Comparison of ENCODE assay signal across 13 mouse cellular contexts in genomic region chr17:36082519-36083232, GRCm38 (mm10). TPM values are rescaled to one million over a fixed set of nuclear protein-coding genes. Genes with fewer than 3 reads are reported as not detected.
DNase-seq lines count a peak whose midpoint lies in the region; ATAC-seq and TF ChIP-seq lines count a peak whose summit lies in the region.
"Not testable (repeated sequence)": the region's sequence is repeated elsewhere in the genome, so short reads cannot be mapped to it uniquely, and the experiment has no call there.
"Had no signal": no experiment of that assay in that cellular context is flagged by ENCODE, and none has a peak within 500 bp of the region (broad histone marks: within the 10 kb centered on the region; RNA-seq: fewer than 3 reads in every experiment).

No protein-coding gene starts in this region.

- not testable (repeated sequence) for DNase-seq in embryonic facial prominence, embryonic 11.5 days (ENCODE audit: low spot score); heart, postnatal 0 days (ENCODE audit: low spot score); lung, embryonic 14.5 days

- not testable (repeated sequence) for TF ChIP-seq EP300 in heart, postnatal 0 days (IDR thresholded peaks at IDR 0.05; ENCODE audit: low read depth)

- H3K36me3 ChIP-seq in embryonic facial prominence, embryonic 11.5 days (replicated peaks; ENCODE audit: control insufficient read depth, insufficient read depth, low read depth, low read length); forebrain, embryonic 16.5 days (ENCODE audit: control insufficient read depth, insufficient read depth); heart, postnatal 0 days (replicated peaks; ENCODE audit: control insufficient read depth, insufficient read depth, low read length); intestine, embryonic 15.5 days; limb, embryonic 12.5 days; lung, embryonic 14.5 days (ENCODE audit: insufficient read depth); myocyte (ENCODE audit: control insufficient read depth, insufficient read depth); stomach, embryonic 16.5 days (ENCODE audit: control insufficient read depth, insufficient read depth, low read length): not testable (repeated sequence)

- H3K4me3 ChIP-seq in embryonic facial prominence, embryonic 11.5 days (ENCODE audit: low read depth, low read length), result peak overlapping the region; percentile 38
- peak overlapping the region; percentile 55; the same call in 1 of the 2 replicates for H3K4me3 ChIP-seq in forebrain, embryonic 16.5 days (replicated peaks; ENCODE audit: low read length)
- peak overlapping the region; percentile 55 for H3K4me3 ChIP-seq in heart, postnatal 0 days (ENCODE audit: low read depth, low read length)
- H3K4me3 ChIP-seq in intestine, embryonic 15.5 days (replicated peaks), result peak overlapping the region; percentile 47
- peak overlapping the region; percentile 52 for H3K4me3 ChIP-seq in limb, embryonic 12.5 days (replicated peaks)
- H3K4me3 ChIP-seq in lung, embryonic 14.5 days (ENCODE audit: low read depth, low read length), result peak overlapping the region; percentile 51
- H3K4me3 ChIP-seq in myocyte, result peak overlapping the region; percentile 17
- H3K4me3 ChIP-seq in stomach, embryonic 16.5 days (replicated peaks; ENCODE audit: low read length), result peak overlapping the region; percentile 60

- peaks cover 12% of the 10 kb centered on the region for H3K27me3 ChIP-seq in embryonic facial prominence, embryonic 11.5 days (ENCODE audit: control insufficient read depth, insufficient read depth, low read length)
- H3K27me3 ChIP-seq in forebrain, embryonic 16.5 days (replicated peaks; ENCODE audit: control insufficient read depth, insufficient read depth, low read length); stomach, embryonic 16.5 days (ENCODE audit: control insufficient read depth, insufficient read depth, low read length): not testable (repeated sequence)
- peaks cover 36% of the 10 kb centered on the region for H3K27me3 ChIP-seq in heart, postnatal 0 days (ENCODE audit: control insufficient read depth, insufficient read depth, low read length)
- H3K27me3 ChIP-seq in intestine, embryonic 15.5 days (replicated peaks), result peaks cover 19% of the 10 kb centered on the region
- H3K27me3 ChIP-seq in limb, embryonic 12.5 days, result peaks cover 50% of the 10 kb centered on the region
- peaks cover 13% of the 10 kb centered on the region for H3K27me3 ChIP-seq in lung, embryonic 14.5 days (ENCODE audit: insufficient read depth, low read length)
- H3K27me3 ChIP-seq in myocyte (ENCODE audit: control insufficient read depth, insufficient read depth, insufficient read length), result peaks cover 27% of the 10 kb centered on the region

- not testable (repeated sequence) for TF ChIP-seq POLR2A in myocyte (IDR thresholded peaks at IDR 0.05; ENCODE audit: insufficient read length, low read depth)

- not testable (repeated sequence) for H3K79me2 ChIP-seq in myocyte (ENCODE audit: control insufficient read depth, insufficient read depth)

- H3K4me1 ChIP-seq in embryonic facial prominence, embryonic 11.5 days (ENCODE audit: control insufficient read depth, insufficient read depth, low read length); forebrain, embryonic 16.5 days (replicated peaks; ENCODE audit: control insufficient read depth, insufficient read depth, low read length); heart, postnatal 0 days (ENCODE audit: control insufficient read depth, insufficient read depth); intestine, embryonic 15.5 days (replicated peaks); limb, embryonic 12.5 days (replicated peaks); lung, embryonic 14.5 days (ENCODE audit: insufficient read depth); stomach, embryonic 16.5 days (ENCODE audit: control insufficient read depth, insufficient read depth, low read length): not testable (repeated sequence)

- WGBS in embryonic facial prominence, embryonic 11.5 days, result 48% methylated on average over 3 of the region's 6 CpGs
- WGBS in forebrain, embryonic 16.5 days, result 38% methylated on average over 5 of the region's 6 CpGs
- WGBS in heart, postnatal 0 days, result 42% methylated on average over 4 of the region's 6 CpGs
- WGBS in intestine, embryonic 15.5 days, result 40% methylated on average over 5 of the region's 6 CpGs
- 25% methylated on average over 6 of the region's 6 CpGs for WGBS in limb, embryonic 12.5 days
- 23% methylated on average over 5 of the region's 6 CpGs for WGBS in lung, embryonic 14.5 days
- WGBS in stomach, embryonic 16.5 days, result 37% methylated on average over 4 of the region's 6 CpGs

- not testable (repeated sequence) for H3K9ac ChIP-seq in embryonic facial prominence, embryonic 11.5 days (replicated peaks; ENCODE audit: low read length); forebrain, embryonic 16.5 days (replicated peaks; ENCODE audit: low read depth, low read length); heart, postnatal 0 days (replicated peaks; ENCODE audit: low read depth, low read length); intestine, embryonic 15.5 days; limb, embryonic 12.5 days (replicated peaks); lung, embryonic 14.5 days; stomach, embryonic 16.5 days (ENCODE audit: low read length)

- not testable (repeated sequence) for ATAC-seq in embryonic facial prominence, embryonic 11.5 days (replicated peaks; ENCODE audit: insufficient number of reproducible peaks, low FRiP score, low TSS enrichment, low read depth); forebrain, embryonic 16.5 days; heart, postnatal 0 days (ENCODE audit: insufficient read depth, low read depth); intestine, embryonic 15.5 days; limb, embryonic 12.5 days (ENCODE audit: insufficient number of reproducible peaks, insufficient read depth, low FRiP score, low TSS enrichment, low read depth); lung, embryonic 14.5 days (ENCODE audit: insufficient read depth); stomach, embryonic 16.5 days (ENCODE audit: insufficient read depth, low FRiP score)

- TF ChIP-seq CTCF in heart, postnatal 0 days (IDR thresholded peaks at IDR 0.05; ENCODE audit: low read depth); lung, embryonic 14.5 days (IDR thresholded peaks at IDR 0.05; ENCODE audit: low read depth): not testable (repeated sequence)

- H3K27ac ChIP-seq in embryonic facial prominence, embryonic 11.5 days (replicated peaks; ENCODE audit: low read depth, low read length); forebrain, embryonic 16.5 days (ENCODE audit: low read length); heart, postnatal 0 days (ENCODE audit: low read depth); intestine, embryonic 15.5 days; limb, embryonic 12.5 days; lung, embryonic 14.5 days (ENCODE audit: low read depth); stomach, embryonic 16.5 days (ENCODE audit: low read length): not testable (repeated sequence)

- not testable (repeated sequence) for H3K9me3 ChIP-seq in embryonic facial prominence, embryonic 11.5 days (replicated peaks; ENCODE audit: control insufficient read depth, low read length); forebrain, embryonic 16.5 days (ENCODE audit: control insufficient read depth, low read length); heart, postnatal 0 days (replicated peaks; ENCODE audit: control insufficient read depth, low read length); intestine, embryonic 15.5 days; limb, embryonic 12.5 days; lung, embryonic 14.5 days (ENCODE audit: low read depth, low read length); stomach, embryonic 16.5 days (replicated peaks; ENCODE audit: control insufficient read depth, low read length)

- peak overlapping the region; percentile 66 for H3K4me2 ChIP-seq in embryonic facial prominence, embryonic 11.5 days (ENCODE audit: low read depth, low read length)
- peak overlapping the region; percentile 99 for H3K4me2 ChIP-seq in forebrain, embryonic 16.5 days (ENCODE audit: low read length)
- peak overlapping the region; percentile 85 for H3K4me2 ChIP-seq in heart, postnatal 0 days (ENCODE audit: low read depth, low read length)
- H3K4me2 ChIP-seq in intestine, embryonic 15.5 days (replicated peaks), result peak overlapping the region; percentile 96
- peak overlapping the region; percentile 94 for H3K4me2 ChIP-seq in limb, embryonic 12.5 days
- H3K4me2 ChIP-seq in lung, embryonic 14.5 days, result peak overlapping the region; percentile 94
- H3K4me2 ChIP-seq in myocyte (ENCODE audit: low read depth), result peak overlapping the region; percentile 84
- peak overlapping the region; percentile 99 for H3K4me2 ChIP-seq in stomach, embryonic 16.5 days (ENCODE audit: low read depth, low read length)

- H3ac ChIP-seq in myocyte (ENCODE audit: control insufficient read depth, insufficient read length), result not testable (repeated sequence)

RNA-seq across cellular contexts. Expression of gene Gm11127, which starts 24.5 kb away (rescaled TPM):
- 0.20 TPM in 1 of 2 replicates, not detected in the other for polyA plus RNA-seq in embryonic facial prominence, embryonic 11.5 days (2014; fragmentation: Nextera tagmentation; extraction: Ambion mirVana)
- 0.16 TPM in 1 of 2 replicates, not detected in the other for polyA plus RNA-seq in forebrain, embryonic 16.5 days (2015; fragmentation: Nextera tagmentation; extraction: Ambion mirVana)
- not detected in 2 replicates for total RNA-seq in heart, postnatal 0 days (2014; rRNA removed; ENCODE audit: low replicate concordance)
- not detected in 2 replicates for polyA plus RNA-seq in heart, postnatal 0 days (2015; fragmentation: Nextera tagmentation; extraction: Ambion mirVana)
- 3.3 and 3.5 TPM in 2 replicates for polyA plus RNA-seq in intestine, embryonic 15.5 days (2015; fragmentation: Nextera tagmentation; extraction: Ambion mirVana)
- polyA plus RNA-seq in limb, embryonic 12.5 days (2016; fragmentation: Nextera tagmentation; extraction: Ambion mirVana), result not detected in 2 replicates
- not detected in 2 replicates for polyA plus RNA-seq in lung, embryonic 14.5 days (2014; fragmentation: Nextera tagmentation; extraction: Ambion mirVana)
- 0.23 TPM for polyA plus RNA-seq in myocyte (2012; fragmentation: generic; extraction: Trizol)
- polyA plus RNA-seq in stomach, embryonic 16.5 days (2015; fragmentation: Nextera tagmentation; extraction: Ambion mirVana), result 0.85 and 0.89 TPM in 2 replicates
- polyA plus RNA-seq: CD4-positive, CD25-positive, alpha-beta regulatory T cell, adult 4 months had no signal

RNA-seq across cellular contexts. Expression of gene Gm19684, which starts 38.8 kb away (rescaled TPM):
- not detected in 2 replicates for polyA plus RNA-seq in embryonic facial prominence, embryonic 11.5 days (2014; fragmentation: Nextera tagmentation; extraction: Ambion mirVana)
- polyA plus RNA-seq in forebrain, embryonic 16.5 days (2015; fragmentation: Nextera tagmentation; extraction: Ambion mirVana), result not detected in 2 replicates
- 0.35 TPM in 1 of 2 replicates, not detected in the other for total RNA-seq in heart, postnatal 0 days (2014; rRNA removed; ENCODE audit: low replicate concordance)
- polyA plus RNA-seq in heart, postnatal 0 days (2015; fragmentation: Nextera tagmentation; extraction: Ambion mirVana), result not detected in 2 replicates
- 0.11 TPM in 2 replicates for polyA plus RNA-seq in intestine, embryonic 15.5 days (2015; fragmentation: Nextera tagmentation; extraction: Ambion mirVana)
- not detected in 2 replicates for polyA plus RNA-seq in limb, embryonic 12.5 days (2016; fragmentation: Nextera tagmentation; extraction: Ambion mirVana)
- polyA plus RNA-seq in lung, embryonic 14.5 days (2014; fragmentation: Nextera tagmentation; extraction: Ambion mirVana), result not detected in 2 replicates
- not detected for polyA plus RNA-seq in myocyte (2012; fragmentation: generic; extraction: Trizol)
- not detected in 2 replicates for polyA plus RNA-seq in stomach, embryonic 16.5 days (2015; fragmentation: Nextera tagmentation; extraction: Ambion mirVana)
- total RNA-seq: gastrocnemius, postnatal 14 days; heart, postnatal 25 days had no signal

RNA-seq across cellular contexts. Expression of gene Gm6034, which starts 39.9 kb away (rescaled TPM):
- not detected in 2 replicates for polyA plus RNA-seq in embryonic facial prominence, embryonic 11.5 days (2014; fragmentation: Nextera tagmentation; extraction: Ambion mirVana)
- polyA plus RNA-seq in forebrain, embryonic 16.5 days (2015; fragmentation: Nextera tagmentation; extraction: Ambion mirVana), result not detected in 2 replicates
- total RNA-seq in heart, postnatal 0 days (2014; rRNA removed; ENCODE audit: low replicate concordance), result not detected in 2 replicates
- polyA plus RNA-seq in heart, postnatal 0 days (2015; fragmentation: Nextera tagmentation; extraction: Ambion mirVana), result not detected in 2 replicates
- 0.11 and 0.25 TPM in 2 replicates for polyA plus RNA-seq in intestine, embryonic 15.5 days (2015; fragmentation: Nextera tagmentation; extraction: Ambion mirVana)
- polyA plus RNA-seq in limb, embryonic 12.5 days (2016; fragmentation: Nextera tagmentation; extraction: Ambion mirVana), result not detected in 2 replicates
- not detected in 2 replicates for polyA plus RNA-seq in lung, embryonic 14.5 days (2014; fragmentation: Nextera tagmentation; extraction: Ambion mirVana)
- polyA plus RNA-seq in myocyte (2012; fragmentation: generic; extraction: Trizol), result not detected
- polyA plus RNA-seq in stomach, embryonic 16.5 days (2015; fragmentation: Nextera tagmentation; extraction: Ambion mirVana), result 0.15 TPM in 1 of 2 replicates, not detected in the other
- total RNA-seq: adrenal gland, adult 18-20 months; gastrocnemius, postnatal 14 days; heart, postnatal 25 days had no signal
- polyA plus RNA-seq: Patski had no signal

RNA-seq across cellular contexts. Expression of gene H2-T22, which starts 40.1 kb away (rescaled TPM):
- 12.7 and 13.2 TPM in 2 replicates for polyA plus RNA-seq in embryonic facial prominence, embryonic 11.5 days (2014; fragmentation: Nextera tagmentation; extraction: Ambion mirVana)
- 4.9 and 5.3 TPM in 2 replicates for polyA plus RNA-seq in forebrain, embryonic 16.5 days (2015; fragmentation: Nextera tagmentation; extraction: Ambion mirVana)
- total RNA-seq in heart, postnatal 0 days (2014; rRNA removed; ENCODE audit: low replicate concordance), result 17.4 and 19.6 TPM in 2 replicates
- polyA plus RNA-seq in heart, postnatal 0 days (2015; fragmentation: Nextera tagmentation; extraction: Ambion mirVana), result 8.2 and 8.4 TPM in 2 replicates
- 13.3 and 13.9 TPM in 2 replicates for polyA plus RNA-seq in intestine, embryonic 15.5 days (2015; fragmentation: Nextera tagmentation; extraction: Ambion mirVana)
- polyA plus RNA-seq in limb, embryonic 12.5 days (2016; fragmentation: Nextera tagmentation; extraction: Ambion mirVana), result 14.0 and 15.4 TPM in 2 replicates
- 16.0 and 16.8 TPM in 2 replicates for polyA plus RNA-seq in lung, embryonic 14.5 days (2014; fragmentation: Nextera tagmentation; extraction: Ambion mirVana)
- 22.1 TPM for polyA plus RNA-seq in myocyte (2012; fragmentation: generic; extraction: Trizol)
- polyA plus RNA-seq in stomach, embryonic 16.5 days (2015; fragmentation: Nextera tagmentation; extraction: Ambion mirVana), result 19.9 and 23.5 TPM in 2 replicates

RNA-seq across cellular contexts. Expression of gene Gm7030, which starts 46.5 kb away (rescaled TPM):
- polyA plus RNA-seq in embryonic facial prominence, embryonic 11.5 days (2014; fragmentation: Nextera tagmentation; extraction: Ambion mirVana), result not detected in 2 replicates
- not detected in 2 replicates for polyA plus RNA-seq in forebrain, embryonic 16.5 days (2015; fragmentation: Nextera tagmentation; extraction: Ambion mirVana)
- not detected in 2 replicates for total RNA-seq in heart, postnatal 0 days (2014; rRNA removed; ENCODE audit: low replicate concordance)
- not detected in 2 replicates for polyA plus RNA-seq in heart, postnatal 0 days (2015; fragmentation: Nextera tagmentation; extraction: Ambion mirVana)
- 1.4 and 1.5 TPM in 2 replicates for polyA plus RNA-seq in intestine, embryonic 15.5 days (2015; fragmentation: Nextera tagmentation; extraction: Ambion mirVana)
- not detected in 2 replicates for polyA plus RNA-seq in limb, embryonic 12.5 days (2016; fragmentation: Nextera tagmentation; extraction: Ambion mirVana)
- not detected in 2 replicates for polyA plus RNA-seq in lung, embryonic 14.5 days (2014; fragmentation: Nextera tagmentation; extraction: Ambion mirVana)
- not detected for polyA plus RNA-seq in myocyte (2012; fragmentation: generic; extraction: Trizol)
- polyA plus RNA-seq in stomach, embryonic 16.5 days (2015; fragmentation: Nextera tagmentation; extraction: Ambion mirVana), result 0.34 TPM in 1 of 2 replicates, not detected in the other
- total RNA-seq: gastrocnemius, postnatal 14 days; heart, postnatal 25 days had no signal
- polyA plus RNA-seq: Patski had no signal
